Mouse (Mus musculus) heart, postnatal 0 days (tissue): ENCODE measurements around the gene Gtpbp1. TPM values are rescaled to one million over a fixed set of nuclear protein-coding genes. Genes with fewer than 3 reads are reported as not detected.
A peak's percentile ranks its signal among the peaks of the same experiment; 100 is the strongest.

Source experiments
- ATAC-seq: fragments of 200-750 bp; cut with Nextera tagmentation; 2 replicates; pipeline ENCODE4 v1.8.0; 2017; ENCODE audit warnings: low read depth, moderate number of reproducible peaks, moderate library complexity; ENCODE audit not compliant: insufficient read depth
- DNase-seq: peaks from one replicate; pipeline ENCODE4 v3.0.0-alpha.2; 2016; ENCODE audit warnings: low spot score
- H3K27ac ChIP-seq: fragments of 300-500 bp; sonication (generic); 2 replicates; pipeline ENCODE4 v1.5.1; 2014; ENCODE audit warnings: low read depth, mild to moderate bottlenecking
- H3K27me3 ChIP-seq: fragments of 300-500 bp; sonication (generic); 2 replicates; pipeline ENCODE4 v1.6.1; 2014; ENCODE audit warnings: low read length, mixed read lengths; ENCODE audit not compliant: control insufficient read depth, insufficient read depth
- H3K36me3 ChIP-seq: fragments of 300-500 bp; sonication (generic); replicated peaks from 2 replicates; pipeline ENCODE4 v1.6.1; 2014; ENCODE audit warnings: low read length, mixed read lengths; ENCODE audit not compliant: control insufficient read depth, insufficient read depth
- H3K4me1 ChIP-seq: fragments of 300-500 bp; sonication (generic); 2 replicates; pipeline ENCODE4 v1.6.1; 2014; ENCODE audit warnings: antibody characterized with exemption; ENCODE audit not compliant: control insufficient read depth, insufficient read depth
- H3K4me2 ChIP-seq: fragments of 300-500 bp; sonication (generic); 2 replicates; pipeline ENCODE4 v1.6.1; 2014; ENCODE audit warnings: low read depth, mild to moderate bottlenecking, low read length, moderate library complexity
- H3K4me3 ChIP-seq: fragments of 300-500 bp; sonication (generic); 2 replicates; pipeline ENCODE4 v1.5.1; 2014; ENCODE audit warnings: low read depth, low read length
- H3K9ac ChIP-seq: fragments of 300-500 bp; sonication (generic); replicated peaks from 2 replicates; pipeline ENCODE4 v1.6.1; 2014; ENCODE audit warnings: low read depth, low read length, mixed read lengths
- H3K9me3 ChIP-seq: fragments of 300-500 bp; sonication (generic); replicated peaks from 2 replicates; pipeline ENCODE4 v1.6.1; 2016; ENCODE audit warnings: low read length; ENCODE audit not compliant: control insufficient read depth
- CTCF ChIP-seq: IDR thresholded peaks from 2 replicates; pipeline ENCODE4 v1.5.1; 2016; ENCODE audit warnings: antibody characterized with exemption, control low read depth, low read depth
- EP300 ChIP-seq: IDR thresholded peaks from 2 replicates; pipeline ENCODE4 v1.6.1; 2016; ENCODE audit warnings: antibody characterized with exemption, low read depth
- WGBS: fragments of 180-500 bp; shearing (Covaris S2); extraction: QIAGEN DNeasy Blood & Tissue Kit; methylation state at CpG from one replicate; pipeline ENCODE4 v1.1.7; 2014; 5-methylcytosine and 5-hydroxymethylcytosine counted together
- polyA plus RNA-seq: library from polyadenylated mRNA; unstranded; fragments of >200 nt; fragmentation: Nextera tagmentation; extraction: Ambion mirVana; gene quantifications from 2 replicates; pipeline ENCODE4 v1.2.1, GENCODE M21; 2015
- total RNA-seq: library from RNA; depleted of rRNA; stranded (reverse); fragments of >200 nt; gene quantifications from 2 replicates; pipeline ENCODE4 v1.2.3, GENCODE M21; 2014; ENCODE audit warnings: low replicate concordance

Gene Gtpbp1
- total and polyA plus RNA-seq, 2 experiments from 2014 or later, result 20.6 to 39.9 TPM

- no peak for DNase-seq
- no peak for ATAC-seq
- Histone ChIP-seq H3K27ac (no peak overlapping the region), H3K4me1 (peaks cover 4% of the 10 kb centered on the region; the same call in 1 of the 2 replicates), H3K36me3 (no peaks in the 10 kb centered on the region; the same call in 1 of the 2 replicates), H3K9me3 (no peaks in the 10 kb centered on the region), H3K4me3 (no peak overlapping the region), H3K4me2 (no peak overlapping the region), H3K9ac (no peak overlapping the region), H3K27me3 (no peaks in the 10 kb centered on the region)
- 72% methylated on average over 11 of the region's 11 CpGs for WGBS
- peak; percentile 37 for TF ChIP-seq CTCF
- TF ChIP-seq EP300, result no peak
These were observed 57.4 kb downstream of the Gtpbp1 start for GRCm38 (mm10) chr15:79747998-79748397.

GRCm38 (mm10) chr15:79749162-79749561 is 58.5 kb downstream of the Gtpbp1 start:
- no peak for DNase-seq
- Histone ChIP-seq H3K36me3 (no peaks in the 10 kb centered on the region; the same call in 1 of the 2 replicates), H3K27me3 (no peaks in the 10 kb centered on the region), H3K4me1 (no peaks in the 10 kb centered on the region), H3K27ac (no peak overlapping the region), H3K4me2 (no peak overlapping the region), H3K9me3 (no peaks in the 10 kb centered on the region), H3K4me3 (no peak overlapping the region), H3K9ac (no peak overlapping the region)
- no peak for TF ChIP-seq CTCF
- no peak for TF ChIP-seq EP300
- WGBS, result 85% methylated on average over 7 of the region's 7 CpGs
- no peak for ATAC-seq

GRCm38 (mm10) chr15:79750266-79750665 is 59.6 kb downstream of the Gtpbp1 start:
- H3K27ac ChIP-seq, result no peak overlapping the region
- ATAC-seq (no peak), DNase-seq (no peak)
- H3K36me3 ChIP-seq, result no peaks in the 10 kb centered on the region; the same call in 1 of the 2 replicates
- H3K9ac ChIP-seq, result no peak overlapping the region
- no peaks in the 10 kb centered on the region for H3K9me3 ChIP-seq
- H3K4me2 ChIP-seq, result no peak overlapping the region
- no peak overlapping the region for H3K4me3 ChIP-seq
- TF ChIP-seq CTCF (no peak), EP300 (no peak)
- no peaks in the 10 kb centered on the region for H3K27me3 ChIP-seq
- H3K4me1 ChIP-seq, result no peaks in the 10 kb centered on the region
- 82% methylated on average over 8 of the region's 8 CpGs for WGBS

- H3K4me2 ChIP-seq, result no peak overlapping the region
- no peak overlapping the region; the same call in 1 of the 2 replicates for H3K27ac ChIP-seq
- TF ChIP-seq EP300 (no peak), CTCF (no peak)
- WGBS, result 72% methylated on average over 17 of the region's 17 CpGs
- H3K4me3 ChIP-seq, result no peak overlapping the region
- DNase-seq, result no peak
- H3K36me3 ChIP-seq, result no peaks in the 10 kb centered on the region
- no peak overlapping the region for H3K9ac ChIP-seq
- no peak for ATAC-seq
- H3K27me3 ChIP-seq, result no peaks in the 10 kb centered on the region
- 0 out of 2 replicates have a peak, but pooled peaks cover 5% of the 10 kb centered on the region for H3K4me1 ChIP-seq
- no peaks in the 10 kb centered on the region for H3K9me3 ChIP-seq
These were observed 61.1 kb downstream of the Gtpbp1 start for GRCm38 (mm10) chr15:79751772-79752171.

GRCm38 (mm10) chr15:79752742-79753419 is 62.2 kb downstream of the Gtpbp1 start:
- WGBS, result 19% methylated on average over 11 of the region's 11 CpGs
- Histone ChIP-seq H3K9me3 (no peaks in the 10 kb centered on the region), H3K4me2 (no peak overlapping the region), H3K27me3 (no peaks in the 10 kb centered on the region), H3K9ac (no peak overlapping the region), H3K36me3 (no peaks in the 10 kb centered on the region), H3K4me1 (0 out of 2 replicates have a peak, but pooled peaks cover 5% of the 10 kb centered on the region), H3K27ac (no peak overlapping the region), H3K4me3 (no peak overlapping the region)
- DNase-seq (peak; percentile 62), ATAC-seq (peak; percentile 58)
- TF ChIP-seq EP300, result no peak
- peak; percentile 99 for TF ChIP-seq CTCF

GRCm38 (mm10) chr15:79753420-79753752 is 62.7 kb downstream of the Gtpbp1 start:
- WGBS, result 96% methylated on average over 3 of the region's 3 CpGs
- H3K27ac ChIP-seq, result no peak overlapping the region
- H3K4me1 ChIP-seq, result 0 out of 2 replicates have a peak, but pooled peaks cover 5% of the 10 kb centered on the region
- H3K9ac ChIP-seq, result no peak overlapping the region
- H3K4me3 ChIP-seq, result no peak overlapping the region
- ATAC-seq (no peak), DNase-seq (no peak)
- TF ChIP-seq CTCF, result no peak
- H3K27me3 ChIP-seq, result no peaks in the 10 kb centered on the region
- H3K4me2 ChIP-seq, result no peak overlapping the region
- H3K36me3 ChIP-seq, result no peaks in the 10 kb centered on the region
- H3K9me3 ChIP-seq, result no peaks in the 10 kb centered on the region
